Mouse (Mus musculus) heart, postnatal 25 days (tissue): ENCODE measurements around the gene Atp6v0d1. TPM values are rescaled to one million over a fixed set of nuclear protein-coding genes. Genes with fewer than 3 reads are reported as not detected.
"Not testable (repeated sequence)": the region's sequence is repeated elsewhere in the genome, so short reads cannot be mapped to it uniquely, and the experiment has no call there.

Source experiments
- DNase-seq: peaks from one replicate; pipeline ENCODE4 v3.0.0; 2022; ENCODE audit warnings: low spot score
- intact Hi-C: fragments of 180-260 bp; cut with DNase I; formaldehyde crosslinking; loops from one replicate; pipeline ENCODE4 v1.15.1; 2025
- total RNA-seq, 2 experiments: library from RNA; stranded (reverse); gene quantifications; 2 replicates each; pipeline ENCODE4 v1.2.3; 2021

Gene Atp6v0d1
- total RNA-seq = 10 to 100 TPM; 45.7 to 53.2 TPM

- peak; percentile 99 for DNase-seq
- intact Hi-C loops = loop anchor here (1.0 to 5.0 kb wide), 3 partner anchors 28 to 121 kb away; partner anchors contain the start of gene Carmil2
Observed at GRCm38 (mm10) chr8:105565952-105566702, at the start of gene Atp6v0d1. Atp6v0d1 (minus strand) TSS chr8:105566047.

- intact Hi-C loops = loop anchor here (2.0 kb wide), 1 partner anchor 21 kb away; no protein-coding TSS in a partner anchor
- peak; percentile 83 for DNase-seq
Observed at GRCm38 (mm10) chr8:105613830-105614511, 48.1 kb upstream of the Atp6v0d1 start.

GRCm38 (mm10) chr8:105613037-105613436 lies 47.2 kb upstream of the Atp6v0d1 start:
- DNase-seq = peak; percentile 68
- intact Hi-C loops = no loop called here

- DNase-seq = no peak
- intact Hi-C loops = no loop called here
Observed at GRCm38 (mm10) chr8:105611836-105612235, 46.0 kb upstream of the Atp6v0d1 start.

GRCm38 (mm10) chr8:105609771-105610170 lies 43.9 kb upstream of the Atp6v0d1 start:
- intact Hi-C loops = no loop called here

GRCm38 (mm10) chr8:105609355-105609754 lies 43.5 kb upstream of the Atp6v0d1 start:
- intact Hi-C loops = no loop called here
- no peak for DNase-seq

More at GRCm38 (mm10) chr8:105609771-105610170, 43.9 kb upstream of the Atp6v0d1 start:
- no peak for DNase-seq

GRCm38 (mm10) chr8:105607684-105608083 lies 41.8 kb upstream of the Atp6v0d1 start:
- DNase-seq = no peak
- intact Hi-C loops = no loop called here

GRCm38 (mm10) chr8:105607062-105607461 lies 41.2 kb upstream of the Atp6v0d1 start:
- intact Hi-C loops = no loop called here

GRCm38 (mm10) chr8:105606189-105607023 lies 40.6 kb upstream of the Atp6v0d1 start:
- intact Hi-C loops = no loop called here
- peak; percentile 88 for DNase-seq

More at GRCm38 (mm10) chr8:105607062-105607461, 41.2 kb upstream of the Atp6v0d1 start:
- DNase-seq = no peak

- no peak for DNase-seq
- intact Hi-C loops = no loop called here
Observed at GRCm38 (mm10) chr8:105605491-105606188, 39.8 kb upstream of the Atp6v0d1 start.

- intact Hi-C loops = no loop called here
- peak; percentile 62 for DNase-seq
Observed at GRCm38 (mm10) chr8:105604804-105605381, 39.0 kb upstream of the Atp6v0d1 start, which contains the start of gene Ripor1. Ripor1 (plus strand) TSS chr8:105605255.

- intact Hi-C loops, DNase-seq: not testable (repeated sequence)
Observed at GRCm38 (mm10) chr8:105602540-105602939, 36.7 kb upstream of the Atp6v0d1 start.

- no peak for DNase-seq
- intact Hi-C loops = no loop called here
Observed at GRCm38 (mm10) chr8:105601301-105601700, 35.5 kb upstream of the Atp6v0d1 start.

- intact Hi-C loops = no loop called here
Observed at GRCm38 (mm10) chr8:105598777-105599176, 32.9 kb upstream of the Atp6v0d1 start.

GRCm38 (mm10) chr8:105596362-105597034 lies 30.7 kb upstream of the Atp6v0d1 start:
- peak; percentile 76 for DNase-seq
- intact Hi-C loops = loop anchor here (2.0 kb wide), 2 partner anchors 20 to 40 kb away; partner anchors contain the start of genes Agrp and Ctcf

More at GRCm38 (mm10) chr8:105598777-105599176, 32.9 kb upstream of the Atp6v0d1 start:
- DNase-seq = no peak

GRCm38 (mm10) chr8:105594451-105595242 lies 28.8 kb upstream of the Atp6v0d1 start:
- DNase-seq = no peak
- intact Hi-C loops = loop anchor here (1.0 kb wide), 1 partner anchor 28 kb away; the partner anchor contains the start of gene Atp6v0d1

GRCm38 (mm10) chr8:105593859-105594258 lies 28.0 kb upstream of the Atp6v0d1 start:
- peak; percentile 58 for DNase-seq
- intact Hi-C loops = loop anchor here (1.0 kb wide), 1 partner anchor 28 kb away; the partner anchor contains the start of gene Atp6v0d1
